Comparison of ENCODE assay signal across 9 mouse cellular contexts in genomic region chr7:24901842-24902241, GRCm38 (mm10). TPM values are rescaled to one million over a fixed set of nuclear protein-coding genes. Genes with fewer than 3 reads are reported as not detected.
DNase-seq lines count a peak whose midpoint lies in the region; ATAC-seq lines count a peak whose summit lies in the region.
"Had no signal": no experiment of that assay in that cellular context is flagged by ENCODE, and none has a peak within 500 bp of the region (broad histone marks: within the 10 kb centered on the region; RNA-seq: fewer than 3 reads in every experiment).

No protein-coding gene starts in this region.

- WGBS in kidney, embryonic 16.5 days: 42% methylated on average over 1 of the region's 1 CpGs
- 90% methylated on average over 1 of the region's 1 CpGs for WGBS in forebrain, embryonic 12.5 days

- no peak overlapping the region for H3K4me3 ChIP-seq in kidney, embryonic 16.5 days (ENCODE audit: low read length)
- H3K4me3 ChIP-seq in forebrain, embryonic 12.5 days (replicated peaks): no peak overlapping the region

- H3K9me3 ChIP-seq in kidney, embryonic 16.5 days (ENCODE audit: low read length): no peaks in the 10 kb centered on the region
- no peaks in the 10 kb centered on the region for H3K9me3 ChIP-seq in forebrain, embryonic 12.5 days

- no peaks in the 10 kb centered on the region for H3K36me3 ChIP-seq in kidney, embryonic 16.5 days (ENCODE audit: insufficient read depth, low read length)
- H3K36me3 ChIP-seq in forebrain, embryonic 12.5 days (replicated peaks): no peaks in the 10 kb centered on the region

- H3K4me1 ChIP-seq in kidney, embryonic 16.5 days (ENCODE audit: insufficient read depth, low read length): peaks cover 27% of the 10 kb centered on the region
- peaks cover 31% of the 10 kb centered on the region for H3K4me1 ChIP-seq in forebrain, embryonic 12.5 days

- H3K27ac ChIP-seq in kidney, embryonic 16.5 days (ENCODE audit: low read length): peak overlapping the region; percentile 73
- no peak overlapping the region for H3K27ac ChIP-seq in forebrain, embryonic 12.5 days

- H3K4me2 ChIP-seq in kidney, embryonic 16.5 days (replicated peaks; ENCODE audit: low read depth, low read length): peak overlapping the region; percentile 94; the same call in 1 of the 2 replicates
- H3K4me2 ChIP-seq in forebrain, embryonic 12.5 days: no peak overlapping the region

- intact Hi-C loops in heart, postnatal 10 days (cut with DNase I): loop anchor here (5.0 kb wide), 2 partner anchors 70 to 175 kb away; partner anchors contain the start of gene Rabac1

- H3K9ac ChIP-seq in kidney, embryonic 16.5 days (replicated peaks; ENCODE audit: low read length): peak overlapping the region; percentile 88
- no peak overlapping the region for H3K9ac ChIP-seq in forebrain, embryonic 12.5 days

- no peak for ATAC-seq in kidney, embryonic 16.5 days (ENCODE audit: low FRiP score, low TSS enrichment)
- ATAC-seq in forebrain, embryonic 12.5 days (ENCODE audit: low FRiP score): no peak

- DNase-seq in kidney, postnatal 4 days: no peak
- peak; percentile 78 for DNase-seq in MEL-GATA-1-ER (ENCODE audit: extremely low read depth, low read depth)
- peak; percentile 21 to 25 for DNase-seq in heart, postnatal 10 days
- DNase-seq in natural killer cell, adult 2 months (ENCODE audit: low spot score in 2 of 2): peak; percentile 51 to 69
- no peak for DNase-seq in cerebellum, postnatal 36 days
- no peak for DNase-seq in testis, postnatal 10 days (ENCODE audit: low spot score)
- DNase-seq: gastrocnemius, postnatal 10 days had no signal

- H3K27me3 ChIP-seq in kidney, embryonic 16.5 days (ENCODE audit: insufficient read depth, low read length): no peaks in the 10 kb centered on the region
- no peaks in the 10 kb centered on the region for H3K27me3 ChIP-seq in forebrain, embryonic 12.5 days

RNA-seq across cellular contexts. Expression of gene Arhgef1, which starts 0.9 kb away (rescaled TPM):
- polyA plus RNA-seq in kidney, embryonic 16.5 days (2015; fragmentation: Nextera tagmentation; extraction: Ambion mirVana): 94.7 and 105 TPM in 2 replicates
- total RNA-seq in heart, postnatal 10 days (2021): 10 to 100 TPM; 75.3 to 87.0 TPM
- 68.3 and 73.5 TPM in 2 replicates for polyA plus RNA-seq in forebrain, embryonic 12.5 days (2016; fragmentation: Nextera tagmentation; extraction: Ambion mirVana)

RNA-seq across cellular contexts. Expression of gene Cd79a, which starts 4.7 kb away (rescaled TPM):
- 1.8 and 2.0 TPM in 2 replicates for polyA plus RNA-seq in kidney, embryonic 16.5 days (2015; fragmentation: Nextera tagmentation; extraction: Ambion mirVana)
- total RNA-seq in heart, postnatal 10 days (2021): 1 to 10 TPM; 1.3 to 1.8 TPM
- polyA plus RNA-seq in forebrain, embryonic 12.5 days (2016; fragmentation: Nextera tagmentation; extraction: Ambion mirVana): 0.22 TPM in 1 of 2 replicates, not detected in the other

RNA-seq across cellular contexts. Expression of gene Rps19, which starts 17.7 kb away (rescaled TPM):
- 2,217 and 2,364 TPM in 2 replicates for polyA plus RNA-seq in kidney, embryonic 16.5 days (2015; fragmentation: Nextera tagmentation; extraction: Ambion mirVana)
- 100 to 1,000 TPM; 752 to 777 TPM for total RNA-seq in heart, postnatal 10 days (2021)
- 1,399 and 1,518 TPM in 2 replicates for polyA plus RNA-seq in forebrain, embryonic 12.5 days (2016; fragmentation: Nextera tagmentation; extraction: Ambion mirVana)

RNA-seq across cellular contexts. Expression of gene Dmrtc2, which starts 32.0 kb away (rescaled TPM):
- not detected in 2 replicates for polyA plus RNA-seq in kidney, embryonic 16.5 days (2015; fragmentation: Nextera tagmentation; extraction: Ambion mirVana)
- not detected for total RNA-seq in heart, postnatal 10 days (2021)
- polyA plus RNA-seq in forebrain, embryonic 12.5 days (2016; fragmentation: Nextera tagmentation; extraction: Ambion mirVana): 0.24 TPM in 1 of 2 replicates, not detected in the other
- total RNA-seq: gastrocnemius, postnatal 10 days had no signal

RNA-seq across cellular contexts. Expression of gene Lypd4, which starts 32.1 kb away (rescaled TPM):
- not detected in 2 replicates for polyA plus RNA-seq in kidney, embryonic 16.5 days (2015; fragmentation: Nextera tagmentation; extraction: Ambion mirVana)
- not detected for total RNA-seq in heart, postnatal 10 days (2021)
- not detected in 2 replicates for polyA plus RNA-seq in forebrain, embryonic 12.5 days (2016; fragmentation: Nextera tagmentation; extraction: Ambion mirVana)
- total RNA-seq: gastrocnemius, postnatal 10 days had no signal

Comparison
In these comparisons a context has a peak if more than half of its experiments do, and no peak if none do; other contexts are left out.
1. DNase-seq: peak in MEL-GATA-1-ER (single experiment), heart, postnatal 10 days (2 of 2) and natural killer cell, adult 2 months (2 of 2); none in kidney, postnatal 4 days (0 of 2), cerebellum, postnatal 36 days (0 of 2) and testis, postnatal 10 days (single experiment).